Mouse (Mus musculus) inflammation-experienced regulatory T-cells (primary cell): ENCODE data around the gene Ehd1. TPM values are rescaled to one million over a fixed set of nuclear protein-coding genes. Genes with fewer than 3 reads are reported as not detected.

Experiments used
- polyA plus RNA-seq, 2 experiments: library from polyadenylated mRNA; unstranded; fragments of 100-300 nt; shearing (Covaris generic); gene quantifications; one replicate each; pipeline ENCODE4 v1.2.1; 2017

The Ehd1 gene
- polyA plus RNA-seq, result 10 to 100 TPM; 22.3 to 27.6 TPM

GRCm38 (mm10) chr19:6276426-6277421 lies at the start of gene Ehd1:
Gene Ehd1, plus strand, starts transcription at chr19:6276725.

GRCm38 (mm10) chr19:6235084-6236052 lies 41.2 kb upstream of the Ehd1 start, which contains the start of gene Ppp2r5b:
Gene Ppp2r5b, minus strand, starts transcription at chr19:6235872.

GRCm38 (mm10) chr19:6241274-6242107 lies 35.0 kb upstream of the Ehd1 start, which contains the start of gene Atg2a:
Gene Atg2a, plus strand, starts transcription at chr19:6241668.

GRCm38 (mm10) chr19:6306137-6306551 lies 29.6 kb downstream of the Ehd1 start, which contains the start of gene Cdc42bpg:
Gene Cdc42bpg, plus strand, starts transcription at chr19:6306456.

GRCm38 (mm10) chr19:6334673-6335457 lies 58.3 kb downstream of the Ehd1 start, which contains the start of gene Men1:
Gene Men1, plus strand, starts transcription at chr19:6334979.

GRCm38 (mm10) chr19:6340524-6341452 lies 64.3 kb downstream of the Ehd1 start, which contains the start of gene Map4k2:
Gene Map4k2, plus strand, starts transcription at chr19:6341135.

Other genes with a start within 250 kb of the Ehd1 start
- gene Syvn1, start 230.1 kb upstream of the Ehd1 start, polyA plus RNA-seq, result 10 to 100 TPM; 48.2 to 68.1 TPM
- gene Mrpl49, start 218.9 kb upstream of the Ehd1 start, polyA plus RNA-seq, result 10 to 100 TPM; 37.1 to 49.2 TPM
- 100 to 1,000 TPM; 732 to 759 TPM for gene Fau, start 218.9 kb upstream of the Ehd1 start, polyA plus RNA-seq
- gene Znhit2, start 215.5 kb upstream of the Ehd1 start, polyA plus RNA-seq, result 10 to 100 TPM; 35.7 to 43.9 TPM
- 10 to 100 TPM; 14.2 to 15.2 TPM for gene Tm7sf2, start 208.4 kb upstream of the Ehd1 start, polyA plus RNA-seq
- gene Vps51, start 199.5 kb upstream of the Ehd1 start, polyA plus RNA-seq, result 100 to 1,000 TPM in 1 of 2 experiments, 10 to 100 TPM in 1; 79.1 to 114 TPM
- 1 to 10 TPM in 1 of 2 experiments, not detected in 1; 2.5 TPM for gene Tmem262, start 196.7 kb upstream of the Ehd1 start, polyA plus RNA-seq
- under 1 TPM; 0.68 to 0.80 TPM for gene Gm28374, start 194.5 kb upstream of the Ehd1 start, polyA plus RNA-seq
- gene Zfpl1, start 191.8 kb upstream of the Ehd1 start, polyA plus RNA-seq, result 10 to 100 TPM; 47.3 to 48.0 TPM
- 1 to 10 TPM in 1 of 2 experiments, not detected in 1; 1.9 TPM for gene Cdca5, start 191.7 kb upstream of the Ehd1 start, polyA plus RNA-seq
- 1 to 10 TPM in 1 of 2 experiments, not detected in 1; 1.3 TPM for gene AC131692.1, start 182.3 kb upstream of the Ehd1 start, polyA plus RNA-seq
- 1 to 10 TPM in 1 of 2 experiments, under 1 TPM in 1; 0.14 to 1.2 TPM for gene Naaladl1, start 170.9 kb upstream of the Ehd1 start, polyA plus RNA-seq
- gene Sac3d1, start 158.1 kb upstream of the Ehd1 start, polyA plus RNA-seq, result 10 to 100 TPM; 17.7 to 37.8 TPM
- gene Snx15, start 148.4 kb upstream of the Ehd1 start, polyA plus RNA-seq, result 10 to 100 TPM; 29.5 to 41.7 TPM
- gene Batf2, start 135.7 kb upstream of the Ehd1 start, polyA plus RNA-seq, result not detected
- 10 to 100 TPM; 18.3 to 30.3 TPM for gene Arl2, start 135.2 kb upstream of the Ehd1 start, polyA plus RNA-seq
- 1 to 10 TPM in 1 of 2 experiments, not detected in 1; 1.2 TPM for gene Majin, start 92.3 kb upstream of the Ehd1 start, polyA plus RNA-seq
- gene Gpha2, start 50.3 kb upstream of the Ehd1 start, polyA plus RNA-seq, result not detected
- gene Ppp2r5b, start 40.9 kb upstream of the Ehd1 start, polyA plus RNA-seq, result 10 to 100 TPM; 21.9 to 26.7 TPM
- gene Atg2a, start 35.1 kb upstream of the Ehd1 start, polyA plus RNA-seq, result 10 to 100 TPM; 23.5 to 31.5 TPM
- under 1 TPM; 0.11 to 0.46 TPM for gene Cdc42bpg, start 29.7 kb downstream of the Ehd1 start, polyA plus RNA-seq
- gene Men1, start 58.3 kb downstream of the Ehd1 start, polyA plus RNA-seq, result 10 to 100 TPM; 48.2 to 74.8 TPM
- gene Map4k2, start 64.4 kb downstream of the Ehd1 start, polyA plus RNA-seq, result 100 to 1,000 TPM; 153 to 184 TPM
- 100 to 1,000 TPM; 262 to 306 TPM for gene Sf1, start 87.0 kb downstream of the Ehd1 start, polyA plus RNA-seq
- gene Pygm, start 107.7 kb downstream of the Ehd1 start, polyA plus RNA-seq, result 1 to 10 TPM; 3.0 to 3.4 TPM
- gene Rasgrp2, start 122.6 kb downstream of the Ehd1 start, polyA plus RNA-seq, result 100 to 1,000 TPM; 141 to 333 TPM
- gene Nrxn2, start 142.0 kb downstream of the Ehd1 start, polyA plus RNA-seq, result under 1 TPM; 0.28 to 0.58 TPM